Mouse (Mus musculus) intestine, embryonic 14.5 days (tissue): ENCODE measurements around the gene Usp31. TPM values are rescaled to one million over a fixed set of nuclear protein-coding genes. Genes with fewer than 3 reads are reported as not detected.

Source experiments
- ATAC-seq: fragments of 200-750 bp; cut with Nextera tagmentation; replicated peaks from 2 replicates; pipeline ENCODE4 v1.8.0; 2017; ENCODE audit warnings: low read depth, moderate number of reproducible peaks, moderate TSS enrichment, moderate library complexity; ENCODE audit not compliant: low FRiP score, low TSS enrichment
- DNase-seq: peaks from one replicate; pipeline ENCODE4 v3.0.0-alpha.2; 2018; ENCODE audit warnings: low spot score
- H3K27ac ChIP-seq: fragments of 300-500 bp; sonication (generic); 2 replicates; pipeline ENCODE4 v1.5.1; 2014; ENCODE audit warnings: low read depth, mild to moderate bottlenecking, control low read depth
- H3K27me3 ChIP-seq: fragments of 300-500 bp; sonication (generic); replicated peaks from 2 replicates; pipeline ENCODE4 v1.6.1; 2014; ENCODE audit warnings: low read length, control low read depth; ENCODE audit not compliant: control insufficient read depth, insufficient read depth
- H3K36me3 ChIP-seq: fragments of 300-500 bp; sonication (generic); 2 replicates; pipeline ENCODE4 v1.6.1; 2014; ENCODE audit warnings: low read length, control low read depth; ENCODE audit not compliant: control insufficient read depth, insufficient read depth
- H3K4me1 ChIP-seq: fragments of 300-500 bp; sonication (generic); replicated peaks from 2 replicates; pipeline ENCODE4 v1.6.1; 2014; ENCODE audit warnings: low read length, control low read depth, mixed read lengths; ENCODE audit not compliant: control insufficient read depth, insufficient read depth
- H3K4me2 ChIP-seq: fragments of 300-500 bp; sonication (generic); 2 replicates; pipeline ENCODE4 v1.6.1; 2014; ENCODE audit warnings: low read length
- H3K4me3 ChIP-seq: fragments of 300-500 bp; sonication (generic); 2 replicates; pipeline ENCODE4 v1.5.1; 2014; ENCODE audit warnings: low read depth, low read length, control low read depth, mixed read lengths
- H3K9ac ChIP-seq: fragments of 300-500 bp; sonication (generic); 2 replicates; pipeline ENCODE4 v1.6.1; 2014; ENCODE audit warnings: mild to moderate bottlenecking, low read length
- H3K9me3 ChIP-seq: fragments of 300-500 bp; sonication (generic); 2 replicates; pipeline ENCODE4 v1.6.1; 2016; ENCODE audit warnings: low read length, control low read depth; ENCODE audit not compliant: control insufficient read depth
- WGBS: fragments of 180-500 bp; shearing (Covaris S2); extraction: QIAGEN DNeasy Blood & Tissue Kit; methylation state at CpG from one replicate; pipeline ENCODE4 v1.1.7; 2014; 5-methylcytosine and 5-hydroxymethylcytosine counted together
- polyA plus RNA-seq: library from polyadenylated mRNA; unstranded; fragments of >200 nt; fragmentation: Nextera tagmentation; extraction: Ambion mirVana; gene quantifications from 2 replicates; pipeline ENCODE4 v1.2.1, GENCODE M21; 2014

Usp31 gene
- polyA plus RNA-seq, 1 experiment from 2014 or later, result 3.0 TPM

- Histone ChIP-seq H3K27ac (peak overlapping the region; percentile 70; the same call in 1 of the 2 replicates), H3K9me3 (no peaks in the 10 kb centered on the region), H3K27me3 (0 out of 2 replicates have a peak, but pooled peaks cover 10% of the 10 kb centered on the region), H3K4me3 (peak overlapping the region; percentile 87), H3K4me1 (peaks cover 11% of the 10 kb centered on the region), H3K9ac (peak overlapping the region; percentile 69), H3K4me2 (peak overlapping the region; percentile 94), H3K36me3 (no peaks in the 10 kb centered on the region; the same call in 1 of the 2 replicates)
- peak; percentile 13; the same call in 1 of the 2 replicates for ATAC-seq
- peak; percentile 76 for DNase-seq
- WGBS, result under 1% methylated on average over 65 of the region's 77 CpGs
Observed at GRCm38 (mm10) chr7:121706411-121707072, 511 bp downstream of the Usp31 start.

GRCm38 (mm10) chr7:121705051-121705450 is 2.0 kb downstream of the Usp31 start:
- no peak for ATAC-seq
- Histone ChIP-seq H3K36me3 (no peaks in the 10 kb centered on the region; the same call in 1 of the 2 replicates), H3K4me1 (peaks cover 11% of the 10 kb centered on the region), H3K4me2 (peak overlapping the region; percentile 94; the same call in 1 of the 2 replicates), H3K27ac (no peak overlapping the region), H3K4me3 (no peak overlapping the region), H3K9me3 (no peaks in the 10 kb centered on the region), H3K27me3 (0 out of 2 replicates have a peak, but pooled peaks cover 6% of the 10 kb centered on the region), H3K9ac (no peak overlapping the region)
- no peak for DNase-seq
- WGBS, result 92% methylated on average over 2 of the region's 2 CpGs

- Histone ChIP-seq H3K9ac (no peak overlapping the region), H3K36me3 (no peaks in the 10 kb centered on the region; the same call in 1 of the 2 replicates), H3K27me3 (no peaks in the 10 kb centered on the region), H3K9me3 (no peaks in the 10 kb centered on the region), H3K4me2 (no peak overlapping the region), H3K4me1 (peaks cover 11% of the 10 kb centered on the region), H3K27ac (no peak overlapping the region), H3K4me3 (no peak overlapping the region)
- ATAC-seq, result no peak
- DNase-seq, result no peak
- 58% methylated on average over 6 of the region's 6 CpGs for WGBS
Observed at GRCm38 (mm10) chr7:121701983-121702382, 5.1 kb downstream of the Usp31 start.

GRCm38 (mm10) chr7:121700480-121700879 is 6.6 kb downstream of the Usp31 start:
- H3K27me3 ChIP-seq, result no peaks in the 10 kb centered on the region
- no peak for DNase-seq
- no peak overlapping the region for H3K4me3 ChIP-seq
- H3K4me1 ChIP-seq, result peaks cover 4% of the 10 kb centered on the region
- H3K27ac ChIP-seq, result no peak overlapping the region
- H3K9me3 ChIP-seq, result no peaks in the 10 kb centered on the region
- no peak overlapping the region for H3K4me2 ChIP-seq
- no peak overlapping the region for H3K9ac ChIP-seq
- 85% methylated on average over 3 of the region's 3 CpGs for WGBS
- ATAC-seq, result no peak
- no peaks in the 10 kb centered on the region; the same call in 1 of the 2 replicates for H3K36me3 ChIP-seq

GRCm38 (mm10) chr7:121699218-121699617 is 7.8 kb downstream of the Usp31 start:
- Histone ChIP-seq H3K36me3 (no peaks in the 10 kb centered on the region; the same call in 1 of the 2 replicates), H3K27me3 (no peaks in the 10 kb centered on the region), H3K4me2 (no peak overlapping the region), H3K4me3 (no peak overlapping the region), H3K9me3 (no peaks in the 10 kb centered on the region), H3K9ac (no peak overlapping the region), H3K4me1 (no peaks in the 10 kb centered on the region; the same call in 1 of the 2 replicates), H3K27ac (no peak overlapping the region)
- DNase-seq (no peak), ATAC-seq (no peak)

- Histone ChIP-seq H3K36me3 (no peaks in the 10 kb centered on the region), H3K27ac (no peak overlapping the region), H3K4me3 (no peak overlapping the region), H3K9me3 (no peaks in the 10 kb centered on the region), H3K4me2 (no peak overlapping the region), H3K9ac (no peak overlapping the region), H3K27me3 (no peaks in the 10 kb centered on the region), H3K4me1 (no peaks in the 10 kb centered on the region)
- no peak for ATAC-seq
- DNase-seq, result no peak
- WGBS, result 70% methylated on average over 1 of the region's 1 CpGs
Observed at GRCm38 (mm10) chr7:121697574-121697973, 9.5 kb downstream of the Usp31 start.

- DNase-seq, result no peak
- H3K9me3 ChIP-seq, result no peaks in the 10 kb centered on the region
- no peaks in the 10 kb centered on the region for H3K27me3 ChIP-seq
- no peak overlapping the region for H3K27ac ChIP-seq
- ATAC-seq, result no peak
- H3K4me3 ChIP-seq, result no peak overlapping the region
- no peaks in the 10 kb centered on the region for H3K36me3 ChIP-seq
- no peak overlapping the region for H3K4me2 ChIP-seq
- H3K9ac ChIP-seq, result no peak overlapping the region
- no peaks in the 10 kb centered on the region for H3K4me1 ChIP-seq
Observed at GRCm38 (mm10) chr7:121697170-121697569, 9.9 kb downstream of the Usp31 start.

- Histone ChIP-seq H3K27me3 (no peaks in the 10 kb centered on the region), H3K27ac (no peak overlapping the region), H3K9me3 (no peaks in the 10 kb centered on the region), H3K9ac (no peak overlapping the region), H3K4me1 (peaks cover 4% of the 10 kb centered on the region; the same call in 1 of the 2 replicates), H3K36me3 (no peaks in the 10 kb centered on the region), H3K4me2 (no peak overlapping the region), H3K4me3 (no peak overlapping the region)
- ATAC-seq (no peak), DNase-seq (no peak)
- WGBS, result 55% methylated on average over 2 of the region's 2 CpGs
Observed at GRCm38 (mm10) chr7:121691803-121692202, 15.2 kb downstream of the Usp31 start.

GRCm38 (mm10) chr7:121689338-121689737 is 17.7 kb downstream of the Usp31 start:
- H3K4me2 ChIP-seq, result no peak overlapping the region
- no peak overlapping the region for H3K9ac ChIP-seq
- no peak overlapping the region for H3K27ac ChIP-seq
- H3K9me3 ChIP-seq, result no peaks in the 10 kb centered on the region
- H3K4me3 ChIP-seq, result no peak overlapping the region
- no peaks in the 10 kb centered on the region for H3K36me3 ChIP-seq
- ATAC-seq (no peak), DNase-seq (no peak)
- peaks cover 4% of the 10 kb centered on the region; the same call in 1 of the 2 replicates for H3K4me1 ChIP-seq
- no peaks in the 10 kb centered on the region for H3K27me3 ChIP-seq
